Mouse (Mus musculus): Measurements from ENCODE around the gene Dennd1a.

DNA sequence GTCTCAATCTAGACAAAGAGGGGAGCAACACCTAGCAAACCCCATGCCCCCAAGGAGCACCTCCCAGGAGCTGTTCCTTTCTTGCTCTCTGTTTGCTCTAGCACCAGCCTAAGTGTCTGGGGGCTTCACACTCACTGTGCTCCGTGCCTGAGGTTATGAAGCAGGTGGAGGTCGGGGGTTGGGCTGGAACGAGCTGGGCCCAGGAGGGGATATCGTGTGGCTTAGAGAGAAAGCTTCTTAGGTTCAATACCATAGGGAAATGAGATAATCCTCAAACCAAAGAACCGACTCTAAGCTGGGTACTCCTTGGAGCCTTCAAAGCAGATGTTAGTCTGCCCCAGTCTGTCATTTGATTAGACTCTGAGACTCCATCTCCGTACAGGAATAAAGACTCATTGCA lies 261.6 kb downstream of the Dennd1a start:
- TF ChIP-seq POLR2A (IDR thresholded peaks at IDR 0.05; ENCODE audit: insufficient read depth, low read length) = no peak
- no peak for TF ChIP-seq CTCF (IDR thresholded peaks at IDR 0.05; ENCODE audit: low read depth, low read length)
- TF ChIP-seq EP300 (IDR thresholded peaks at IDR 0.05; ENCODE audit: insufficient read depth, low read depth, low read length) = no peak

Data from ES-Bruce4 (cell line).